Mouse (Mus musculus) cerebellum, adult 2 months (tissue): Measurements from ENCODE around the gene Nr2e1.

Experiments
- CTCF ChIP-seq: fragments of 200-500 bp; IDR thresholded peaks from 2 replicates; pipeline ENCODE4 v1.5.1; 2011; ENCODE audit warnings: low read depth, mild to moderate bottlenecking, control low read depth, low read length, moderate library complexity, borderline replicate concordance; ENCODE audit not compliant: insufficient read depth
- POLR2A ChIP-seq: fragments of 200-500 bp; IDR thresholded peaks from 2 replicates; pipeline ENCODE4 v1.6.1; 2011; ENCODE audit warnings: low read length, control low read depth, borderline replicate concordance; ENCODE audit not compliant: insufficient read depth

- no peak for TF ChIP-seq POLR2A
- no peak for TF ChIP-seq CTCF
Observed at GRCm38 (mm10) chr10:42581694-42582565, 1.5 kb downstream of the Nr2e1 start.
